Mouse (Mus musculus) E14TG2a.4 (cell line): ENCODE measurements around the gene Sh2b3.

ENCODE experiments used
- CTCF ChIP-seq: conservative IDR thresholded peaks from 2 replicates; pipeline ENCODE4 v1.5.1; 2014; ENCODE audit warnings: low read length
- NANOG ChIP-seq: IDR thresholded peaks from 2 replicates; pipeline ENCODE4 v1.6.1; 2014; ENCODE audit warnings: borderline replicate concordance, low read length, mixed read lengths

- TF ChIP-seq CTCF, result no peak
- TF ChIP-seq NANOG, result no peak
Measured at GRCm38 (mm10) chr5:121769827-121770226, 67.6 kb downstream of the Sh2b3 start.
